Mouse (Mus musculus): Measurements from ENCODE around the gene Dusp28. TPM values are rescaled to one million over a fixed set of nuclear protein-coding genes. Genes with fewer than 3 reads are reported as not detected.
"Not testable (repeated sequence)": the region's sequence is repeated elsewhere in the genome, so short reads cannot be mapped to it uniquely, and the experiment has no call there.

Gene Dusp28
- polyA plus RNA-seq, 1 experiment from 2014 or later: 10.3 TPM

DNA sequence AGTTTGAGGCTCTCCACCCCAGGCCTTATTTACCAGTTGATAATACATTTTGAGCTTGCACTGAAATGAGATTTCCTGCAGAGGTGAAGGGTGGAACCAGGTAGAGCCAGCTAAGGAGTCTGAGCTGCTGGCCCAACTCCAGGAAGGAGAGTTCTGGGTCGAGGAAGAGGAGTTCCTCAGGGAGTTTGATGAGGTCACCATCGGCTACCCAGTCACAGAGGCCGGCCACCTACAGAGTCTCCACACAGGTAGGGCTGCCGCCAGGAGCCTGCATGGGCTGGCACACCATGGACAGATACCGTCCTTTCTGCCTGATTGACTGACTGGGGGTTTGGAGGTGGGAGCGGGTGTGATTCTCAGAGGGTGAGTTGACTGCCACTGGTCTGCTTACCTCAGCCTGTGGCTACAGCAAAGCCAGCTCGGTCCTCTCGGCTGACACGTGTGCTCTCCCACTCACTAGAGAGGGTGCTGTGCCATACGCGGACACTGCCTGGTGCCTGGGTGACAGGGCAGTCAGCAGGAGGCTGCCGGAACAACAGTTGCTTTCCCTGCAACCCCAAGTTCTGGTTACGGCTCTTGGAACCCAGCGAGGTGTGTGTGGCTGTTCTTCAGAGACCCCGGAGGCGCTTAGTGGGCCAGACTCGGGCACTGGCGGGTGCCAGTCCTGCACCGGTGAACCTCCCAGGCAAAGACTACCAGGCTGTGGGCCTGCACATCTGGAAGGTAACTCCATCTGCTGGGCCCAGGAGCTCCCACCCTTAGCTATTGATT is 36.6 kb downstream of the Dusp28 start:
- no peak for ATAC-seq (ENCODE audit: insufficient number of reproducible peaks, low FRiP score)
- 89% methylated on average over 19 of the region's 19 CpGs for WGBS
- H3K4me3 ChIP-seq: no peak overlapping the region
- no peaks in the 10 kb centered on the region for H3K4me1 ChIP-seq (replicated peaks)
- no peaks in the 10 kb centered on the region for H3K9me3 ChIP-seq (replicated peaks)
- H3K27ac ChIP-seq (ENCODE audit: poor library complexity, severe bottlenecking): no peak overlapping the region
- H3K27me3 ChIP-seq (replicated peaks): no peaks in the 10 kb centered on the region
- H3K4me2 ChIP-seq: no peak overlapping the region
- peaks cover 88% of the 10 kb centered on the region for H3K36me3 ChIP-seq
- H3K9ac ChIP-seq: no peak overlapping the region

DNA sequence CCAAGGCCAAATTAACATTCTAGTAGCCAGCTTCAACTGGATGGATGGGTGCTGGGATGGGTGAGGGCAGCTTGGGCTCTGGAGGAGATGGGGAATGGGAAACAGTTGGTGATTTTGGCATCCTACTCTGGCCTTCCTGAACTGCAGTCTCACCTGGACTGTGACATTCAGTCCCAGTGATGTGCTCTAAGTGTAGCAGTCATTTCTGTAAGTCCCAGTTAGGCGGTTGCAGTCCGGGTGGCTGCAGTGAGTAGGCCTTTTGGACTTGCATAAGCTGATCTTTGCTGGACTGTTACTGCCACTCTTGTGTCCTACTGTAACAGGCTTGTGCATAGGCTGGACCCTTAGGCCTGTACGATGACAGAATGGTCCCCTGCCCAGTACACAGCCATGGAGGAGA is 41.2 kb downstream of the Dusp28 start:
- no peaks in the 10 kb centered on the region for H3K4me1 ChIP-seq (replicated peaks)
- no peak overlapping the region for H3K4me2 ChIP-seq
- no peak overlapping the region for H3K27ac ChIP-seq (ENCODE audit: poor library complexity, severe bottlenecking)
- 86% methylated on average over 3 of the region's 3 CpGs for WGBS
- H3K9ac ChIP-seq: no peak overlapping the region; the same call in 1 of the 2 replicates
- no peaks in the 10 kb centered on the region for H3K9me3 ChIP-seq (replicated peaks)
- H3K36me3 ChIP-seq: peaks cover 55% of the 10 kb centered on the region
- H3K27me3 ChIP-seq (replicated peaks): no peaks in the 10 kb centered on the region
- ATAC-seq (ENCODE audit: insufficient number of reproducible peaks, low FRiP score): no peak
- no peak overlapping the region for H3K4me3 ChIP-seq

DNA sequence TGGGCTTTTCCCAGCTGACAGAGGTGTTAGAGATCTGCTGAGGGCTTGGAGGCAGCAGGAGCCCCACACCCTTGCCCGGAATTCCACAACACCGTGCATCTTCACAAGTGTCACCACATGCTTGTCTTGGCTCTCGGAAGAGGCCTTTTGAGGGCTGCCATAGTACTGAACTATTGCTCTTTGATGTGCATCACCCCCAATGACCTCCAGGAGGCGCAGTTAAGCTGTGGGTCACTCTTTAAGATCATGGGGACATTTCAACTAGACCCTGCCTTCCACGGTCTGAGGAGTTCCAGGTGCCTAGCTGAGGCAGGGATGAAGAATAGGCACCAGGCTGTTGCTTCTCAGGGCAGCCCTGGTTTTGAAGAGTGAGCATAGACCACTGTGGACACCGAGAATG is 42.6 kb downstream of the Dusp28 start:
- WGBS: 49% methylated on average over 6 of the region's 6 CpGs

DNA sequence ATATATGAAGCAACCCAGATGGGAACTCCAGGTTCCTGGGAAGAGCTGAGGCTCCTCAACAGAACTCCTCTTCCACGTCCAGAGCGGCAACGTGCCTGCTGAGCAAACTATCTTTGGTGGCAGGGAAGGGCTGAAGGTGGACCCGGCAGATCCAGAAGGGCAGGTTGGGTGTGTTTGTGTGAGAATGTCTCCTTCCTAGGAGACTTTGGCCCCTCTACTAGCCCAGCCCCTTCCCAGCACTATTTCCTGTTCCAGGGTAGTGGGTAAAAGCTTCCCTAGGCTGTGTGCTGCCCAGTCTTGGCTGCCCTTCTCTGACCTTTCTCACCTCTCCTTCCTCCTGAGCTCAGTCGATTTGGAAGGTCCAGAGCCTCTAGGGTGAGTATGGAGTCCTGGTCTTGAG is 43.8 kb downstream of the Dusp28 start, which contains the start of gene Gpr35:
Gene Gpr35, plus strand, starts transcription at position 259 of the 400 bp plus-strand sequence.
- WGBS: 71% methylated on average over 5 of the region's 5 CpGs
- no peaks in the 10 kb centered on the region for H3K4me1 ChIP-seq (replicated peaks)
- no peak within 1 kb of the TSS for H3K4me3 ChIP-seq
- H3K4me2 ChIP-seq: no peak within 1 kb of the TSS
- H3K27me3 ChIP-seq (replicated peaks): no peaks in the 10 kb centered on the region
- H3K9ac ChIP-seq: no peak within 1 kb of the TSS
- peaks cover 34% of the 10 kb centered on the region for H3K36me3 ChIP-seq
- ATAC-seq (ENCODE audit: insufficient number of reproducible peaks, low FRiP score): no peak
- H3K9me3 ChIP-seq (replicated peaks): no peaks in the 10 kb centered on the region
- no peak within 1 kb of the TSS for H3K27ac ChIP-seq (ENCODE audit: poor library complexity, severe bottlenecking)

More for the DNA sequence above, 42.6 kb downstream of the Dusp28 start:
- H3K4me3 ChIP-seq: no peak overlapping the region
- peaks cover 46% of the 10 kb centered on the region for H3K36me3 ChIP-seq
- no peaks in the 10 kb centered on the region for H3K27me3 ChIP-seq (replicated peaks)
- H3K27ac ChIP-seq (ENCODE audit: poor library complexity, severe bottlenecking): no peak overlapping the region
- H3K4me1 ChIP-seq (replicated peaks): no peaks in the 10 kb centered on the region
- no peak overlapping the region for H3K9ac ChIP-seq
- no peaks in the 10 kb centered on the region for H3K9me3 ChIP-seq (replicated peaks)
- no peak overlapping the region for H3K4me2 ChIP-seq
- ATAC-seq (ENCODE audit: insufficient number of reproducible peaks, low FRiP score): no peak

DNA sequence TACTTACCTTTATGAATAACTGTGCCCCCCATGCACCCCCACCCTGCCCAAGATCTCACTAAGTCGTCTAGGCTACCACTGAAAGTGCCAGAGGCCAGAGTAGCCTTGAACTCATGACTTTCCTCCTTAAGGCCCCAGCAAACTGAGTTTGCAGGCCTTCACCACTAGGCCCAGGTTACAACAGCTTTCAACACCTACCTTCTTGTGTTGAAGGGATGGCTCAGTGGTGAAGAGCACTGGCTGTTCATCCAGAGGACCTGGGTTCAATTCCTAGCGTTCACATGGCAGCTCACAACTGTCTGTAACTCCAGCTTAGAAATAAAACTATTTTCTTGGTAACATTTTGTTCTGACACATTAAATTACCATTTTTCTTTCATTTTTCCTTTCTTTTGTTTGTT is 46.9 kb downstream of the Dusp28 start:
- Histone ChIP-seq H3K9me3 (replicated peaks) (no peaks in the 10 kb centered on the region), H3K27ac (ENCODE audit: poor library complexity, severe bottlenecking) (no peak overlapping the region), H3K4me1 (replicated peaks) (no peaks in the 10 kb centered on the region), H3K9ac (no peak overlapping the region), H3K4me3 (no peak overlapping the region), H3K27me3 (replicated peaks) (no peaks in the 10 kb centered on the region), H3K4me2 (no peak overlapping the region), H3K36me3 (peaks cover 3% of the 10 kb centered on the region)
- WGBS: 67% methylated on average over 2 of the region's 2 CpGs
- ATAC-seq (ENCODE audit: insufficient number of reproducible peaks, low FRiP score): no peak

DNA sequence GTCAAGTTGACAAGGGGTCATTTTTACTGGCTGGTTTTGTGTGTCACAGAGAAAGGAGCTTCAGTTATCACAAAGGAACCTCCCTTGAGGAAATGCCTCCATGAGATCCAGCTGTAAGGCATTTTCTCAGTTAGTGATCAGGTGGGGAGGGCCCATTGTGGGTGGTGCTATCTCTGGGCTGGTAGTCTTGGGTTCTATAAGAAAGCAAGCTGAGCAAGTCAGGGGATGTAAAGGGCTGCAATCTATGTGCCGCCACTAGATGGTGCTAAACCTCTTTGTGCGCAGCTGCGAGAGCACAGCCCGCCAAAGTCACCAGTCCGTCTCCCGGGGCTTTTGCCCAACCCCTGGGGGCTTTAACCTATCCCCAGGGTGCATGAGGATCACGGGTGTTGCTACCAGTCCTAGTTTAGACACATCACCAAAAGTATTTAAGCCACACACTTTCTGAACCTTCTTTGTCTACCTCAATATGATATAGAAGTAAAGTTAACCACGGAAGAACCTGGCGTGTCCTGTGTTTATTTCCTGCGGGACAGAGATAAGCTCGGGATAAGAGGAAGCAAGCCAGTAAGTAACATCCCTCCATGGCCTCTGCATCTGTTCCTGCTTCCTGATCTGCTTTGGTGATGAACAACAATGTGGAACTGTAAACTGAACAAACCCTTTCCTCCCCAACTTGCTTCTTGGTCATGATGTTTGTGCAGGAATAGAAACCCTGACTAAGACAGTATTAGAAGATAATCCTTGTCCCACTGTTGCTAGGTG is 50.0 kb downstream of the Dusp28 start:
- not testable (repeated sequence) for H3K27ac ChIP-seq (ENCODE audit: poor library complexity, severe bottlenecking); H3K9me3 ChIP-seq (replicated peaks); ATAC-seq (ENCODE audit: insufficient number of reproducible peaks, low FRiP score); H3K4me1 ChIP-seq (replicated peaks); H3K36me3 ChIP-seq; H3K27me3 ChIP-seq (replicated peaks)
- WGBS: 5% methylated on average over 11 of the region's 11 CpGs
- Histone ChIP-seq H3K4me2 (peak overlapping the region; percentile 59), H3K4me3 (peak overlapping the region; percentile 20; the same call in 1 of the 2 replicates), H3K9ac (peak overlapping the region; percentile 18; the same call in 1 of the 2 replicates)

Other genes starting within 250 kb of the Dusp28 start
- gene Gpc1, start 75.3 kb upstream of the Dusp28 start, polyA plus RNA-seq (2016; fragmentation: Nextera tagmentation; extraction: Ambion mirVana): 67.2 and 70.3 TPM in 2 replicates
- gene Ankmy1, start 4.1 kb upstream of the Dusp28 start, polyA plus RNA-seq (2016; fragmentation: Nextera tagmentation; extraction: Ambion mirVana): 0.17 and 0.18 TPM in 2 replicates
- 37.2 and 38.9 TPM in 2 replicates for gene Rnpepl1, start 3.8 kb downstream of the Dusp28 start, polyA plus RNA-seq (2016; fragmentation: Nextera tagmentation; extraction: Ambion mirVana)
- gene Capn10, start 27.4 kb downstream of the Dusp28 start, polyA plus RNA-seq (2016; fragmentation: Nextera tagmentation; extraction: Ambion mirVana): 18.2 and 19.1 TPM in 2 replicates
- 0.35 and 1.0 TPM in 2 replicates for gene Gpr35, start 43.9 kb downstream of the Dusp28 start, polyA plus RNA-seq (2016; fragmentation: Nextera tagmentation; extraction: Ambion mirVana)
- gene Aqp12, start 99.4 kb downstream of the Dusp28 start, polyA plus RNA-seq (2016; fragmentation: Nextera tagmentation; extraction: Ambion mirVana): not detected in 2 replicates
- 7.4 and 7.7 TPM in 2 replicates for gene Kif1a, start 195.0 kb downstream of the Dusp28 start, polyA plus RNA-seq (2016; fragmentation: Nextera tagmentation; extraction: Ambion mirVana)
- gene Agxt, start 228.3 kb downstream of the Dusp28 start, polyA plus RNA-seq (2016; fragmentation: Nextera tagmentation; extraction: Ambion mirVana): not detected in 2 replicates

All from heart, embryonic 12.5 days (tissue).